Comparison of ENCODE assay signal across 25 mouse cellular contexts in the genomic region with DNA sequence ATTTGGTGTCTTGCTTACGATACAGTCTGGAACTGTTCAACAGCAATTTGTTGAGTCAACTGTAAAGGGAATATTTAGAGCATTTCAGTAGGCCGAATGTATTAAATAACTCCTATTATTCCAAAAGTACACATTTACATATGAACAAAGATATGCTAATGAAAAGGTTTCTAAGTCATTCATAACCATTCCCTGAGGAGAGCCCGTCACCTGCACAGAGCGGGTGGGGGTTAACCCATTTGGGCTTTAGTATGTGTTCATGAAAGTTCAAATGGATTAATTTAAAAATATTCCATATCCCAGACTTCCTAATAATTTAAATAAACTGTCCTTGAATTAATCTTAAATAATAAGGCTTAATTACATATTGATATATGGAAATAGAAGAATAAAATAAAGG. TPM values are rescaled to one million over a fixed set of nuclear protein-coding genes. Genes with fewer than 3 reads are reported as not detected.
DNase-seq lines count a peak whose midpoint lies in the region; ATAC-seq and TF ChIP-seq lines count a peak whose summit lies in the region.
"Had no signal": no experiment of that assay in that cellular context is flagged by ENCODE, and none has a peak within 500 bp of the region (broad histone marks: within the 10 kb centered on the region; RNA-seq: fewer than 3 reads in every experiment).

No protein-coding gene starts in this region.

- TF ChIP-seq POLR2A in brain, embryonic 14.5 days (IDR thresholded peaks at IDR 0.05; ENCODE audit: borderline replicate concordance, extremely low read depth, insufficient read depth, insufficient read length, poor library complexity, severe bottlenecking), result no peak

- no peaks in the 10 kb centered on the region for H3K27me3 ChIP-seq in forebrain, embryonic 14.5 days (replicated peaks; ENCODE audit: control insufficient read depth, insufficient read depth, low read length)
- no peaks in the 10 kb centered on the region for H3K27me3 ChIP-seq in forebrain, embryonic 11.5 days (ENCODE audit: control insufficient read depth, insufficient read depth, low read length)
- H3K27me3 ChIP-seq in midbrain, embryonic 13.5 days, result no peaks in the 10 kb centered on the region
- H3K27me3 ChIP-seq in midbrain, embryonic 10.5 days (ENCODE audit: low read depth, poor library complexity, severe bottlenecking), result no peaks in the 10 kb centered on the region
- H3K27me3 ChIP-seq: embryonic facial prominence, embryonic 13.5 days; embryonic facial prominence, embryonic 15.5 days had no signal

- no peak overlapping the region for H3K4me2 ChIP-seq in forebrain, embryonic 14.5 days (ENCODE audit: low read length)
- no peak overlapping the region for H3K4me2 ChIP-seq in forebrain, embryonic 11.5 days (ENCODE audit: low read depth, low read length, severe bottlenecking)
- no peak overlapping the region for H3K4me2 ChIP-seq in midbrain, embryonic 13.5 days (replicated peaks)
- H3K4me2 ChIP-seq: embryonic facial prominence, embryonic 13.5 days; embryonic facial prominence, embryonic 15.5 days had no signal

- peak; percentile 16 for DNase-seq in forebrain, embryonic 14.5 days (ENCODE audit: low spot score)
- DNase-seq in forebrain, embryonic 11.5 days (ENCODE audit: low spot score), result no peak
- no peak for DNase-seq in midbrain, embryonic 10.5 days (ENCODE audit: low spot score)
- peak; percentile 37 for DNase-seq in brain, embryonic 14.5 days (ENCODE audit: low read depth)
- no peak for DNase-seq in adrenal gland, adult 18-20 months (ENCODE audit: low spot score in 2 of 2)
- DNase-seq: adrenal gland, adult 8-10 months; adrenal gland, postnatal 14 days; adrenal gland, postnatal 36 days; cerebellum, adult 11 months; cerebellum, adult 18-20 months; cerebellum, adult 8-10 months; cerebellum, adult 9-11 months; cerebellum, postnatal 14 days; cerebellum, postnatal 36 days; embryo, embryonic 11 days had no signal

- no peak overlapping the region for H3K4me3 ChIP-seq in forebrain, embryonic 14.5 days (ENCODE audit: low read depth, low read length)
- no peak overlapping the region for H3K4me3 ChIP-seq in forebrain, embryonic 11.5 days (ENCODE audit: low read depth, low read length)
- no peak overlapping the region for H3K4me3 ChIP-seq in midbrain, embryonic 13.5 days (replicated peaks)
- H3K4me3 ChIP-seq in midbrain, embryonic 10.5 days, result no peak overlapping the region
- H3K4me3 ChIP-seq: embryonic facial prominence, embryonic 13.5 days; embryonic facial prominence, embryonic 15.5 days; erythroblast, embryonic 14.5 days; forebrain, embryonic 10.5 days had no signal

- H3K9ac ChIP-seq in forebrain, embryonic 14.5 days (ENCODE audit: low read length), result no peak overlapping the region
- no peak overlapping the region for H3K9ac ChIP-seq in forebrain, embryonic 11.5 days (ENCODE audit: low read length)
- no peak overlapping the region for H3K9ac ChIP-seq in midbrain, embryonic 13.5 days (replicated peaks)
- H3K9ac ChIP-seq: embryonic facial prominence, embryonic 13.5 days; embryonic facial prominence, embryonic 15.5 days had no signal

- ATAC-seq in forebrain, embryonic 14.5 days, result peak; percentile 61; the same call in 1 of the 2 replicates
- no peak for ATAC-seq in forebrain, embryonic 11.5 days (replicated peaks; ENCODE audit: low FRiP score)
- 0 out of 2 replicates have a peak, but pooled peaks have one; percentile 24 for ATAC-seq in midbrain, embryonic 13.5 days

- H3K4me1 ChIP-seq in forebrain, embryonic 14.5 days (ENCODE audit: control insufficient read depth, insufficient read depth, low read length), result no peaks in the 10 kb centered on the region
- no peaks in the 10 kb centered on the region for H3K4me1 ChIP-seq in forebrain, embryonic 11.5 days (replicated peaks; ENCODE audit: control insufficient read depth, insufficient read depth, low read length)
- H3K4me1 ChIP-seq in midbrain, embryonic 13.5 days (replicated peaks), result no peaks in the 10 kb centered on the region
- no peaks in the 10 kb centered on the region for H3K4me1 ChIP-seq in midbrain, embryonic 10.5 days
- H3K4me1 ChIP-seq: embryonic facial prominence, embryonic 13.5 days; embryonic facial prominence, embryonic 15.5 days; forebrain, embryonic 10.5 days had no signal

- H3K9me3 ChIP-seq in forebrain, embryonic 14.5 days (replicated peaks; ENCODE audit: control insufficient read depth, low read length), result no peaks in the 10 kb centered on the region
- H3K9me3 ChIP-seq in forebrain, embryonic 11.5 days (ENCODE audit: control insufficient read depth, low read length), result no peaks in the 10 kb centered on the region
- no peaks in the 10 kb centered on the region for H3K9me3 ChIP-seq in midbrain, embryonic 13.5 days
- no peaks in the 10 kb centered on the region for H3K9me3 ChIP-seq in midbrain, embryonic 10.5 days (replicated peaks)
- H3K9me3 ChIP-seq: embryonic facial prominence, embryonic 13.5 days; embryonic facial prominence, embryonic 15.5 days; forebrain, embryonic 10.5 days had no signal

- H3K27ac ChIP-seq in forebrain, embryonic 14.5 days (ENCODE audit: low read depth, low read length), result no peak overlapping the region
- no peak overlapping the region for H3K27ac ChIP-seq in forebrain, embryonic 11.5 days (ENCODE audit: low read depth, low read length)
- no peak overlapping the region for H3K27ac ChIP-seq in midbrain, embryonic 13.5 days
- H3K27ac ChIP-seq in midbrain, embryonic 10.5 days (replicated peaks), result no peak overlapping the region
- H3K27ac ChIP-seq: embryonic facial prominence, embryonic 13.5 days; embryonic facial prominence, embryonic 15.5 days; forebrain, embryonic 10.5 days had no signal

- no peak for TF ChIP-seq CTCF in brain, embryonic 14.5 days (IDR thresholded peaks at IDR 0.05; ENCODE audit: borderline replicate concordance, extremely low read depth, insufficient read depth, insufficient read length)

- WGBS in forebrain, embryonic 14.5 days, result 46% methylated on average over 4 of the region's 4 CpGs
- 91% methylated on average over 4 of the region's 4 CpGs for WGBS in forebrain, embryonic 11.5 days
- whole genome bisulfite sequencing in midbrain, embryonic 13.5 days, result 66% methylated on average over 4 of the region's 4 CpGs
- WGBS in midbrain, embryonic 10.5 days, result 95% methylated on average over 4 of the region's 4 CpGs

- no peaks in the 10 kb centered on the region for H3K36me3 ChIP-seq in forebrain, embryonic 14.5 days (ENCODE audit: control insufficient read depth, insufficient read depth, low read length)
- no peaks in the 10 kb centered on the region for H3K36me3 ChIP-seq in forebrain, embryonic 11.5 days (ENCODE audit: control insufficient read depth, insufficient read depth, low read length)
- no peaks in the 10 kb centered on the region for H3K36me3 ChIP-seq in midbrain, embryonic 13.5 days
- no peaks in the 10 kb centered on the region for H3K36me3 ChIP-seq in midbrain, embryonic 10.5 days
- H3K36me3 ChIP-seq: embryonic facial prominence, embryonic 13.5 days; embryonic facial prominence, embryonic 15.5 days; forebrain, embryonic 10.5 days had no signal

RNA-seq across cellular contexts. Expression of gene Nox3, which starts 28.8 kb away (rescaled TPM):
- not detected in 2 replicates for polyA plus RNA-seq in forebrain, embryonic 14.5 days (2014; fragmentation: Nextera tagmentation; extraction: Ambion mirVana)
- not detected in 2 replicates for polyA plus RNA-seq in forebrain, embryonic 11.5 days (2014; fragmentation: Nextera tagmentation; extraction: Ambion mirVana)
- not detected in 2 replicates for polyA plus RNA-seq in midbrain, embryonic 13.5 days (2015; fragmentation: Nextera tagmentation; extraction: Ambion mirVana)
- polyA plus RNA-seq in midbrain, embryonic 10.5 days (2016; fragmentation: Nextera tagmentation; extraction: Ambion mirVana), result not detected in 2 replicates
- not detected in 2 replicates for polyA plus RNA-seq in brain, embryonic 14.5 days (2012; rRNA removed)
- total RNA-seq in adrenal gland, adult 18-20 months (2021), result not detected
- total RNA-seq: adrenal gland, adult 8-10 months; adrenal gland, postnatal 14 days; adrenal gland, postnatal 36 days; common myeloid progenitor, adult 5-6 weeks; ES-E14; MEL had no signal
- polyA plus RNA-seq: C2C12; embryonic facial prominence, embryonic 11.5 days; embryonic facial prominence, embryonic 13.5 days; embryonic facial prominence, embryonic 15.5 days; erythroblast, embryonic 14.5 days; forebrain, embryonic 10.5 days had no signal

Comparison
In these comparisons a context has a peak if more than half of its experiments do, and no peak if none do; other contexts are left out.
1. DNase-seq: peak in forebrain, embryonic 14.5 days (single experiment) and brain, embryonic 14.5 days (single experiment); none in forebrain, embryonic 11.5 days (single experiment), midbrain, embryonic 10.5 days (single experiment) and adrenal gland, adult 18-20 months (0 of 2).